9 mouse cellular contexts compared by ENCODE assay signal in genomic region chr7:111182319-111182718, GRCm38 (mm10).
DNase-seq lines count a peak whose midpoint lies in the region; ATAC-seq lines count a peak whose summit lies in the region.
"Had no signal": no experiment of that assay in that cellular context is flagged by ENCODE, and none has a peak within 500 bp of the region (broad histone marks: within the 10 kb centered on the region; RNA-seq: fewer than 3 reads in every experiment).

No protein-coding gene starts in this region.

- no peaks in the 10 kb centered on the region for H3K9me3 ChIP-seq in intestine, embryonic 14.5 days (ENCODE audit: control insufficient read depth, low read length)
- no peaks in the 10 kb centered on the region for H3K9me3 ChIP-seq in intestine, embryonic 15.5 days
- H3K9me3 ChIP-seq in embryonic facial prominence, embryonic 11.5 days (replicated peaks; ENCODE audit: control insufficient read depth, low read length), result no peaks in the 10 kb centered on the region

- H3K4me3 ChIP-seq in intestine, embryonic 14.5 days (ENCODE audit: low read depth, low read length), result no peak overlapping the region
- H3K4me3 ChIP-seq in intestine, embryonic 15.5 days (replicated peaks), result no peak overlapping the region
- no peak overlapping the region for H3K4me3 ChIP-seq in embryonic facial prominence, embryonic 11.5 days (ENCODE audit: low read depth, low read length)

- no peak overlapping the region for H3K4me2 ChIP-seq in intestine, embryonic 14.5 days (ENCODE audit: low read length)
- H3K4me2 ChIP-seq in intestine, embryonic 15.5 days (replicated peaks), result no peak overlapping the region
- no peak overlapping the region for H3K4me2 ChIP-seq in embryonic facial prominence, embryonic 11.5 days (ENCODE audit: low read depth, low read length)

- peak; percentile 66; the same call in 1 of the 2 replicates for ATAC-seq in intestine, embryonic 14.5 days (replicated peaks; ENCODE audit: low FRiP score, low TSS enrichment, low read depth)
- ATAC-seq in intestine, embryonic 15.5 days, result no peak; the same call in 1 of the 2 replicates
- no peak for ATAC-seq in embryonic facial prominence, embryonic 11.5 days (replicated peaks; ENCODE audit: insufficient number of reproducible peaks, low FRiP score, low TSS enrichment, low read depth)

- peak; percentile 78 for DNase-seq in intestine, embryonic 14.5 days (ENCODE audit: low spot score)
- peak; percentile 55 to 60 for DNase-seq in adrenal gland, adult 18-20 months (ENCODE audit: low spot score in 2 of 2)
- peak; percentile 63 for DNase-seq in embryonic facial prominence, embryonic 11.5 days (ENCODE audit: low spot score)
- DNase-seq in heart, postnatal 4 days, result peak; percentile 81
- DNase-seq in layer of hippocampus, postnatal 10 days (ENCODE audit: low spot score in 2 of 2), result peak; percentile 74 to 81
- DNase-seq in mesoderm, embryonic 11.5 days (ENCODE audit: low read depth, low spot score), result peak; percentile 69
- DNase-seq in spleen, postnatal 4 days (ENCODE audit: low spot score in 2 of 2), result peak; percentile 28 to 69

- no peaks in the 10 kb centered on the region for H3K36me3 ChIP-seq in intestine, embryonic 14.5 days (ENCODE audit: control insufficient read depth, insufficient read depth, low read length)
- no peaks in the 10 kb centered on the region for H3K36me3 ChIP-seq in intestine, embryonic 15.5 days
- H3K36me3 ChIP-seq in embryonic facial prominence, embryonic 11.5 days (replicated peaks; ENCODE audit: control insufficient read depth, insufficient read depth, low read depth, low read length), result no peaks in the 10 kb centered on the region

- no peak overlapping the region for H3K9ac ChIP-seq in intestine, embryonic 14.5 days (ENCODE audit: low read length)
- H3K9ac ChIP-seq in intestine, embryonic 15.5 days, result no peak overlapping the region
- H3K9ac ChIP-seq in embryonic facial prominence, embryonic 11.5 days (replicated peaks; ENCODE audit: low read length), result no peak overlapping the region

- no peak overlapping the region for H3K27ac ChIP-seq in intestine, embryonic 14.5 days (ENCODE audit: low read depth)
- H3K27ac ChIP-seq in intestine, embryonic 15.5 days, result no peak overlapping the region
- no peak overlapping the region for H3K27ac ChIP-seq in embryonic facial prominence, embryonic 11.5 days (replicated peaks; ENCODE audit: low read depth, low read length)
- H3K27ac ChIP-seq: macrophage had no signal

- no peaks in the 10 kb centered on the region for H3K27me3 ChIP-seq in intestine, embryonic 14.5 days (replicated peaks; ENCODE audit: control insufficient read depth, insufficient read depth, low read length)
- H3K27me3 ChIP-seq in intestine, embryonic 15.5 days (replicated peaks), result no peaks in the 10 kb centered on the region
- H3K27me3 ChIP-seq in embryonic facial prominence, embryonic 11.5 days (ENCODE audit: control insufficient read depth, insufficient read depth, low read length), result no peaks in the 10 kb centered on the region

- peaks cover 8% of the 10 kb centered on the region for H3K4me1 ChIP-seq in intestine, embryonic 14.5 days (replicated peaks; ENCODE audit: control insufficient read depth, insufficient read depth, low read length)
- H3K4me1 ChIP-seq in intestine, embryonic 15.5 days (replicated peaks), result peaks cover 10% of the 10 kb centered on the region
- no peaks in the 10 kb centered on the region for H3K4me1 ChIP-seq in embryonic facial prominence, embryonic 11.5 days (ENCODE audit: control insufficient read depth, insufficient read depth, low read length)

- 62% methylated on average over 3 of the region's 3 CpGs for WGBS in intestine, embryonic 14.5 days
- 65% methylated on average over 3 of the region's 3 CpGs for WGBS in intestine, embryonic 15.5 days
- 78% methylated on average over 3 of the region's 3 CpGs for WGBS in embryonic facial prominence, embryonic 11.5 days
